Mouse (Mus musculus) embryonic facial prominence, embryonic 12.5 days (tissue): Measurements from ENCODE around the gene Pam. TPM values are rescaled to one million over a fixed set of nuclear protein-coding genes. Genes with fewer than 3 reads are reported as not detected.

Source experiments
- ATAC-seq: fragments of 200-750 bp; cut with Nextera tagmentation; 2 replicates; pipeline ENCODE4 v1.8.0; 2017; ENCODE audit not compliant: insufficient number of reproducible peaks, insufficient read depth, low FRiP score, low TSS enrichment
- H3K27ac ChIP-seq: fragments of 300-500 bp; sonication (generic); 2 replicates; pipeline ENCODE4 v1.5.1; 2016; ENCODE audit warnings: mild to moderate bottlenecking
- H3K27me3 ChIP-seq: fragments of 300-500 bp; sonication (generic); 2 replicates; pipeline ENCODE4 v1.6.1; 2016; ENCODE audit warnings: mild to moderate bottlenecking, moderate library complexity
- H3K36me3 ChIP-seq: fragments of 300-500 bp; sonication (generic); 2 replicates; pipeline ENCODE4 v1.6.1; 2016; ENCODE audit warnings: mild to moderate bottlenecking
- H3K4me1 ChIP-seq: fragments of 300-500 bp; sonication (generic); 2 replicates; pipeline ENCODE4 v1.6.1; 2016
- H3K4me2 ChIP-seq: fragments of 300-500 bp; sonication (generic); replicated peaks from 2 replicates; pipeline ENCODE4 v1.6.1; 2016; ENCODE audit warnings: mild to moderate bottlenecking, moderate library complexity
- H3K4me3 ChIP-seq: fragments of 300-500 bp; sonication (generic); 2 replicates; pipeline ENCODE4 v1.5.1; 2016; ENCODE audit warnings: mild to moderate bottlenecking
- H3K9ac ChIP-seq: fragments of 300-500 bp; sonication (generic); 2 replicates; pipeline ENCODE4 v1.6.1; 2016; ENCODE audit warnings: mild to moderate bottlenecking, moderate library complexity
- H3K9me3 ChIP-seq: fragments of 300-500 bp; sonication (generic); 2 replicates; pipeline ENCODE4 v1.6.1; 2016; ENCODE audit warnings: mild to moderate bottlenecking, moderate library complexity
- WGBS: fragments of 180-500 bp; shearing (Covaris S2); methylation state at CpG from one replicate; pipeline ENCODE4 v1.1.7; 2016; 5-methylcytosine and 5-hydroxymethylcytosine counted together
- polyA plus RNA-seq: library from polyadenylated mRNA; unstranded; fragments of >200 nt; fragmentation: Nextera tagmentation; extraction: Ambion mirVana; gene quantifications from 2 replicates; pipeline ENCODE4 v1.2.1, GENCODE M21; 2016

The Pam gene
- polyA plus RNA-seq, 1 experiment from 2014 or later: 35.6 TPM

DNA sequence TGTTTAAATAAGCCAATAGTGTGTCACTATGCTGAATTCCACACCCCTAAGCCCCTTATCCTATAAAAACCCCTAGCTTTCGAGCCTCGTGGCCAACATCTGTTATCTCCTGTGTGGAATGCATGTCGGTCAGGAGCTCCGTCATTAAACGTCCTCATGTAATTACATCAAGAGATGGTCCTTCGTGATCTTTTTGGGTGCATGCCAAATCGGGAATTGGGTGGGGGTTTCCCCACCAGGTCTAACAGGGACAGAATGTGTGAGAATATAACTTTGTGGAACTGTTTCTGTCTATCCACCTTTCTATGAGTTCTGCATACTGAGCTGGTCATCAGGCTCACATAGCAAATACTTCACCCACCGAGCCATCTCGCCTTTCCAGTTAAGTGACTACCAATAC is 299.5 kb downstream of the Pam start:
- no peaks in the 10 kb centered on the region for H3K9me3 ChIP-seq
- no peak overlapping the region for H3K4me2 ChIP-seq
- H3K4me1 ChIP-seq: no peaks in the 10 kb centered on the region
- H3K36me3 ChIP-seq: no peaks in the 10 kb centered on the region
- no peaks in the 10 kb centered on the region for H3K27me3 ChIP-seq
- no peak overlapping the region for H3K9ac ChIP-seq
- 84% methylated on average over 9 of the region's 9 CpGs for WGBS
- no peak overlapping the region for H3K27ac ChIP-seq
- no peak overlapping the region for H3K4me3 ChIP-seq
- no peak for ATAC-seq

DNA sequence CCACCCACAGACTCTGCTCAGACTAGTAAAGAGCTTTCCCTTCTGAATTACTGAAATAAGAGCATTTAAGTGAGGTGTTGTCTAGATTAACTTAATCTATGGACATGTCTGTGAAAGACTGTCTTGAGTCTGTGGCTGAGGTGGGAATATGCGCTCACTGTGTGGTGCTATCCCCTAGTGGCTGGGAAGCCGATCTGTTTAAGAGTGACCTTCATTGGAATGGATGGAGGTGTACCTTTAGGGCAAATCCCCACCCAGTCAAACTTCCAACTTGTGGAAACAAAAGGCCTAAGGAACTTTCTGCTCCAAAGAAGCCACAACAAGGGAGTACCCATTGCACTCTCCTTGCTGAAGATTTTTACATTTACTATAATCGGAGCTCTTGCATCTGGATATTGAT is 301.3 kb downstream of the Pam start:
- H3K4me3 ChIP-seq: no peak overlapping the region
- ATAC-seq: no peak
- H3K4me2 ChIP-seq: no peak overlapping the region
- no peaks in the 10 kb centered on the region for H3K27me3 ChIP-seq
- no peak overlapping the region for H3K9ac ChIP-seq
- no peak overlapping the region for H3K27ac ChIP-seq
- 90% methylated on average over 3 of the region's 3 CpGs for WGBS
- no peaks in the 10 kb centered on the region for H3K36me3 ChIP-seq
- no peaks in the 10 kb centered on the region for H3K9me3 ChIP-seq
- no peaks in the 10 kb centered on the region for H3K4me1 ChIP-seq

DNA sequence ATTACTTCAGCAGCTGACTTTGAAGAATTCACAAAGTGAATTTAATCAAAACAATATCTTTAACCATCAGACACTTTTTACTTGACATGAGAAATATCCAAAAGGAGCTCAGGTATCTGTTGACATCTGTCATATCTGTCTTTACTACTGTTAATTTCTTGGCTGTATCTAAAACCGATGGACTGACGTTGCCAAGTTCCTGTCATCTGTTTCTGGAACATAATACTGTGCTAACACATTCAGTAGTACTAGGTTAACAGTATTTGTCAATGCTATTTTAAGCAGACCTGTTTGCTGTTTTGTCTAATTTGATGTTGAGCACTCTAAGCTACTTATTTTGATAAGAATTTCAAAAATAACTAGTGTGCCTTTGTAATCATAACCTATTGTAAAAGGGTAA is 307.0 kb downstream of the Pam start:
- no peak for ATAC-seq
- Histone ChIP-seq H3K27ac (no peak overlapping the region), H3K9me3 (no peaks in the 10 kb centered on the region), H3K4me2 (no peak overlapping the region), H3K27me3 (no peaks in the 10 kb centered on the region), H3K9ac (no peak overlapping the region), H3K36me3 (0 out of 2 replicates have a peak, but pooled peaks cover 4% of the 10 kb centered on the region), H3K4me3 (no peak overlapping the region), H3K4me1 (no peaks in the 10 kb centered on the region)
- WGBS: 86% methylated on average over 2 of the region's 2 CpGs

DNA sequence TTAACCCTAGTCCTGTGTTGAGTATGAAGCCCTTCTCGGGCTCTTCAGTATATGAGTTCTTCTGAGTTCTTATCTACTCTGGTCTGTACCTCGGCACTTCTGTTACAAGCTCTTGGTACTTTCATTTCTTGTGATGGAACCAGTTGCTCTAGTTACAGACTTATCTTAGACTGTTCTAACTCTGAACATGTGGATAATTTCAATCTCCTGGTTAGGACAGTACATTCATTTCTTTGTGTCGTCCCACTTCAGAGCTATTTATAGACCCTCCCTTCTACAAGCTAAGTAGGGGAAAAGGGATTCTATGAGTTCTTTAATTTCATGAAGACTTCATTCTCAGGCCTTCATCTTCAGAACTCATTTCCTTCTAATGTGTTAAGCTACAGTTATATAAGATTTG is 307.8 kb downstream of the Pam start:
- Histone ChIP-seq H3K9ac (no peak overlapping the region), H3K27ac (no peak overlapping the region), H3K4me1 (no peaks in the 10 kb centered on the region), H3K4me2 (no peak overlapping the region), H3K36me3 (0 out of 2 replicates have a peak, but pooled peaks cover 4% of the 10 kb centered on the region), H3K27me3 (no peaks in the 10 kb centered on the region), H3K4me3 (no peak overlapping the region), H3K9me3 (no peaks in the 10 kb centered on the region)
- ATAC-seq: no peak
- 85% methylated on average over 3 of the region's 3 CpGs for WGBS

DNA sequence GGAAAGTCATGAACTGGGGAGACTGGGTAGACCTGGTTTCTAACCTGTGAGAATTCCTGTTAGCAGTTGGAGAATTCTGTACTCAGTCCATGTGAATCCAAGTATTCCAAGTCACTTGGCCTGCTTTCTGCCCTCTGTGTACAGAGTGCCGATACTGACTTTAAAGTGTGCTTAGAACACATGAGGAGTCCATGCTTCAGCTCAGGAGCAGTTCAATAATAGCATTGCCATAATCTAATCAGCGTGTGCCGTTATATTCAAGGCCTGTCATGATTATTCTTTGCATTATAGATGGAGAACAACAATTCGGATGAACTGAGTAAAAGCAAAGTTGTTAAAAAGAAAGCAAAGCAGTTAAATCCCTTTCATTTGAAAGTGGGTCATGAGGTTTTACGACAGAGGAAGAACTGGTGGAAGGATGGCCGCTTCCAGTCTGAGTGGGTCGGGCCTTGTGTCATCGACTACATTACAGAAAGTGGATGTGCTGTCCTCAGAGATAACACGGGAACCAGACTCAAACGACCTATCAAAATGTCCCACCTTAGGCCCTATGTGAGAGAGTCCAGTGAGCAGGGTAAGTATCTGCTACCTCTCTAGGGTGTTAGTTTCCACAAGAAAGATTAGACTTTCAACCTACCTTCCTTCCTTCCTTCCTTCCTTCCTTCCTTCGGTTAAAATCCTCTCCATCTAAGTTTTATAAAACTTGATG is 309.6 kb downstream of the Pam start:
- 0 out of 2 replicates have a peak, but pooled peaks cover 4% of the 10 kb centered on the region for H3K36me3 ChIP-seq
- no peak overlapping the region for H3K4me3 ChIP-seq
- H3K9ac ChIP-seq: no peak overlapping the region
- no peaks in the 10 kb centered on the region for H3K9me3 ChIP-seq
- no peak for ATAC-seq
- H3K27me3 ChIP-seq: no peaks in the 10 kb centered on the region
- H3K4me2 ChIP-seq: no peak overlapping the region
- H3K27ac ChIP-seq: no peak overlapping the region
- 92% methylated on average over 11 of the region's 11 CpGs for WGBS
- no peaks in the 10 kb centered on the region for H3K4me1 ChIP-seq

DNA sequence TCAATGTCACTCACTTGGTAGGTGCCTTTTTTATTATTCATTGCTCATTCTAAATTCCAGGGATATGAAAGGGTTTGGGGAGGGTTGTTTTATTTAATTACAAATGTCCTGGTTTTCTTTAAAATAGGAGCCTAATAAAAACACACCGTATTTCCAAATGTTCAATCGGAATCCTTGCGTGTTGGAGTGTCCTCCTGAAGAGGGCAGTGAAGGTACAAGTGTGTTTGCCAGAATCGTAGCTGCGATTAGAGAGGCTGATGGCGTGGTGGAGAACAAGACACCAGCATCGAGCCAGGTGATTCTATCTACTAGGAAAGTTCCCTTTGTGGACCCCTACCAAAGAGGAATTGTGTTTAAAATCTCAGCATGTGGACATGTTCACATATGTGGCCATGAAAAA is 310.5 kb downstream of the Pam start:
- H3K36me3 ChIP-seq: 0 out of 2 replicates have a peak, but pooled peaks cover 4% of the 10 kb centered on the region
- H3K9me3 ChIP-seq: no peaks in the 10 kb centered on the region
- no peaks in the 10 kb centered on the region for H3K4me1 ChIP-seq
- H3K4me3 ChIP-seq: no peak overlapping the region
- ATAC-seq: no peak
- no peak overlapping the region for H3K4me2 ChIP-seq
- no peak overlapping the region for H3K9ac ChIP-seq
- 80% methylated on average over 7 of the region's 7 CpGs for WGBS
- no peaks in the 10 kb centered on the region for H3K27me3 ChIP-seq
- H3K27ac ChIP-seq: no peak overlapping the region

DNA sequence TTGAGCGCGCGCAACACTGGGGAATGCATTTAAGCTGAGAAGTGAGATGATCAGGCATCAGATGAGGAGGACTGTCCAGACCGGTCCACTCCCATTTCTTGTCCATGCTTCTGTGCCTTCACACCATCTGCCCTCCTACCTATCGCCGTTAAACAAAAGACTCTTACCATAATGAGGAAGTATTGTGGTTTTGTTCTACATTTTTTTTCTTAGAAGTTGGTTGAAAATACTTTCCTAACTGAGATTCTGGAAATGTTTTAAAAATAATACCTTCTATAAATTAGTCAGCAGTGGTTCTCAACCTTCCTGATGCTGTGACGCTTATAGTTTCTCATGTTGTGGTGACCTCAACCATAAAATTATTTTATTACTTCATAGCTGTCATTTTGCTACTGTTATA is 313.8 kb downstream of the Pam start:
- H3K27ac ChIP-seq: no peak overlapping the region
- H3K4me1 ChIP-seq: no peaks in the 10 kb centered on the region
- 0 out of 2 replicates have a peak, but pooled peaks cover 4% of the 10 kb centered on the region for H3K36me3 ChIP-seq
- H3K27me3 ChIP-seq: no peaks in the 10 kb centered on the region
- H3K4me3 ChIP-seq: no peak overlapping the region
- WGBS: 90% methylated on average over 7 of the region's 7 CpGs
- H3K4me2 ChIP-seq: no peak overlapping the region
- no peak for ATAC-seq
- no peak overlapping the region for H3K9ac ChIP-seq
- no peaks in the 10 kb centered on the region for H3K9me3 ChIP-seq

DNA sequence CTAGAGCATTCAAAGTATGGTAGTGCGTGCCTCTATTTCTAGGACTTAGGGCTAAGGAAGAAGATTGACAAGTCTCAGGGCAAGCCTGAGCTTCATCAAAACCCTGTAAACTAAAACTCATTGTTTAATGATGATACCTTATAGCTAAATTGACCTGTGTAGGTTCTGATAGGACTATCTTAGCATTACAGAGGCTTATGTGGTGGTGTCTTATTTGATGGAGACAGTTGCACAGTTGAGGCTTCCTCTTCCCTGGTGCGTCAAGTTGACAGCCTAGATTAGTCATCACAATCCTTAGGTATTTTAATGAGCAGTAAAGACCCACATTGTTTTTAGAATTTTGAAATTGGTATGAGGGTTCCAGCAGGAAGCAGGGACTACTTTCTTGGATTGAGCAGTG is 321.5 kb downstream of the Pam start:
- Histone ChIP-seq H3K36me3 (peaks cover 3% of the 10 kb centered on the region; the same call in 1 of the 2 replicates), H3K4me1 (peaks cover 3% of the 10 kb centered on the region; the same call in 1 of the 2 replicates), H3K4me2 (no peak overlapping the region), H3K9ac (no peak overlapping the region), H3K27ac (no peak overlapping the region), H3K27me3 (no peaks in the 10 kb centered on the region), H3K9me3 (no peaks in the 10 kb centered on the region), H3K4me3 (no peak overlapping the region)
- 90% methylated on average over 2 of the region's 2 CpGs for WGBS
- no peak for ATAC-seq

DNA sequence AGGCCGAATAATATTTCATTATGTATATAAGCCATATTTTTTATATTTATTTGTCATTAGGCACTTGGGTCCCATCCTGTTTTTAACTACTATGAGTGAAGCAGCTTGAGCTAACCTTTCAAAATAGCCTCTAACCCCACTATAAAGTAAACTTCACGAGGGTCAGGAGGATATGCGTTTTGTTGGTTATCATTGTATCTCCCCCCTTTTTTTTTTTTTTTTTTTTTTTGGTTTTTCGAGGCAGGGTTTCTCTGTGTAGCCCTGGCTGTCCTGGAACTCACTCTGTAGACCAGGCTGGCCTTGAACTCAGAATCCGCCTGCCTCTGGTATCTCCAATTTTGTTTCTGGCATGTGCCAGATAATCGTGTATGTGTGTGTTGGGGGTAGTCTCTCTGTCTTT is 322.1 kb downstream of the Pam start:
- no peak for ATAC-seq
- no peak overlapping the region for H3K9ac ChIP-seq
- no peak overlapping the region for H3K4me2 ChIP-seq
- H3K4me3 ChIP-seq: no peak overlapping the region
- H3K27ac ChIP-seq: no peak overlapping the region
- no peaks in the 10 kb centered on the region for H3K9me3 ChIP-seq
- H3K27me3 ChIP-seq: no peaks in the 10 kb centered on the region
- H3K4me1 ChIP-seq: peaks cover 6% of the 10 kb centered on the region
- WGBS: 89% methylated on average over 6 of the region's 6 CpGs
- peaks cover 3% of the 10 kb centered on the region; the same call in 1 of the 2 replicates for H3K36me3 ChIP-seq

DNA sequence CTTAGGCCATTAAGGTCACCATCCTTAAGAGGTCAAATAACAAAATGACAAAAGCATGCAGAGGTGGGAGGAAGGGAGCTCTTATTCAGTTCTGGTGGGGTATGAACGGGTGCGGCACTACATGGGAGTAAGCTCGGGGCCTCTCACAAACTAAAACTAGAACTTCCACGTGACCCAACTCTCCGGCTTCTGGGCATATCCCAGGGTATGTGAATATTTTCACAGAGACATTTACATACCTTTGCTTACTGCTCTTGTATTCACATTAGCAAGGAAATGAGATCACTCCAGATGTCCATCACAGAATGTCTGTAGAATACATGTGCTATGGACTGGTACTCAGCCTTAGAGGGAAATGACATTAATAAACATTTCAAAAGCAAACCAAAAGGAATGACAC is 323.7 kb downstream of the Pam start:
- H3K4me2 ChIP-seq: no peak overlapping the region
- H3K9me3 ChIP-seq: no peaks in the 10 kb centered on the region
- peaks cover 16% of the 10 kb centered on the region for H3K4me1 ChIP-seq
- no peak overlapping the region for H3K9ac ChIP-seq
- H3K4me3 ChIP-seq: no peak overlapping the region
- no peak for ATAC-seq
- H3K36me3 ChIP-seq: peaks cover 3% of the 10 kb centered on the region; the same call in 1 of the 2 replicates
- no peaks in the 10 kb centered on the region for H3K27me3 ChIP-seq
- WGBS: 94% methylated on average over 5 of the region's 5 CpGs
- no peak overlapping the region for H3K27ac ChIP-seq

DNA sequence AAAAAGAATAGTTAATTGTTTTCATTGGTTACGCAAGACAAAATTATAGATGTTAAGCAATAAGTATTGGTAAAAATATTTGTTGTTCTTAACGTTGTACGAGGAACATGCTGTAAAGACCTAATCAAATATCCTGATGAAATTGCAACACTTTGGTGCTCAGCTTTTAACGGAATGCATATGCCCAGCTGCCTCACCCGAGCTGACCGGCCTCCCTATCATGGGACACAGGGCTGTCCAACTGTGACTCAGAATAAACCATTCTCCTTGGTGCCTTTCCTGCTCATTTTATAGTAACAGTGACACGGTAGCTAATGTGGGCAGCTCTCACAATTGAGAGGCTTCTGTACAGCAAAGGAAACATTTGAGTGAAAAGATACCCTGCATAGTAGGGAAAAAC is 324.3 kb downstream of the Pam start:
- peak overlapping the region; percentile 51 for H3K4me2 ChIP-seq
- H3K4me1 ChIP-seq: peaks cover 16% of the 10 kb centered on the region
- no peak overlapping the region for H3K4me3 ChIP-seq
- no peak overlapping the region for H3K27ac ChIP-seq
- H3K9ac ChIP-seq: no peak overlapping the region
- peaks cover 3% of the 10 kb centered on the region; the same call in 1 of the 2 replicates for H3K36me3 ChIP-seq
- H3K9me3 ChIP-seq: no peaks in the 10 kb centered on the region
- H3K27me3 ChIP-seq: no peaks in the 10 kb centered on the region
- WGBS: 74% methylated on average over 7 of the region's 7 CpGs
- no peak for ATAC-seq

DNA sequence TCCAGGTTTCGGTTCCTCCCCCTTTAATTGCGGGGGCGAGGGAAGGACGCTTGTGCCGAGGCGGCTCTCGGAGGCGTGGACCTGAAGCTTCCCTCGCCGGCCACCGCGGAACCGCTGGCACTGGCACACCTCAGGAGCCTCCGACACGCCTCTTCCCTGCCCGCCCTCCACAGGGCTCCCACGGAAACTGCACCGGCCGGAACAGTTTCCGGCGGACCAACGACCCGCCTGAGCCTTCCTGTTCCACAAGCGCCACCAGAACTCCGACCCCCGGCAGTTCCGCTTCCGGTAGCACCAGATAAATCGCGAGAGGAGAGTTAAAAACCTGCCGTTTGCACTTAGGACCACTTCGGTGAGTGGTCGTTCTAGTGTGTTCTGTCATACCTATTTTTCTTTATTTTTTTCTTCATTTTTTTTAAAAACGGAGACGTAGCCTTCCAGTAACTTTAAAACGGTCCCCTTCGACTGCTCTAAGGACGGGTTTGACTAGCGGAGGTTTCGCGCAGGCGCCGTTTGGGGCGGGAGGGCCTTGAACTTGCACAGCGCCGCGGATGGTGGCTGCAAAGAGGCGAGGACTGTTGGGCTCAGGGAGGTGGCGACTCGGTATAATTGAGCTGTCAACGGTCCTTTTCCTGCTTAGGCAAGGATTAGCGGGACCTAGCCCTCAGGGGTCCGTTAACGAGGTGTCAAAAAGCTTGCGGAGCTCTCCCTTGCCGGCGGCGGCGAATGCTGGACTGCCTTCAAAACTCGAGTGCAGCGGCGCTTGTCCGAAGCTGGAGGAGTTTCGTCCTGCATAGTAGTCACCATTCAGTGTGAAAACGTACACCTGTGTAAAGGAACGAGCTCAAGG is 325.3 kb downstream of the Pam start, which contains the start of the genes Gin1 and Ppip5k2:
Gene Gin1, plus strand, starts transcription at position 269 of the 850 bp plus-strand sequence.
Gene Ppip5k2, minus strand, starts transcription at position 508 of the 850 bp plus-strand sequence.
- H3K27me3 ChIP-seq: no peaks in the 10 kb centered on the region
- peak; percentile 99 for ATAC-seq
- H3K36me3 ChIP-seq: no peaks in the 10 kb centered on the region
- peak within 1 kb of the TSS; percentile 86 for H3K4me3 ChIP-seq
- peak within 1 kb of the TSS; percentile 79 for H3K9ac ChIP-seq
- H3K4me2 ChIP-seq: peak within 1 kb of the TSS; percentile 51
- peaks cover 16% of the 10 kb centered on the region for H3K4me1 ChIP-seq
- H3K27ac ChIP-seq: peak within 1 kb of the TSS; percentile 88
- WGBS: under 1% methylated on average over 65 of the region's 66 CpGs
- H3K9me3 ChIP-seq: no peaks in the 10 kb centered on the region
